Mouse (Mus musculus) heart, postnatal 14 days (tissue): ENCODE measurements around the gene Fbrs. TPM values are rescaled to one million over a fixed set of nuclear protein-coding genes. Genes with fewer than 3 reads are reported as not detected.
"Not testable (repeated sequence)": the region's sequence is repeated elsewhere in the genome, so short reads cannot be mapped to it uniquely, and the experiment has no call there.

Source experiments
- DNase-seq, 2 experiments: peaks; one replicate each; pipeline ENCODE4 v3.0.0; 2021 to 2022
- intact Hi-C: fragments of 180-260 bp; cut with DNase I; formaldehyde crosslinking; loops from one replicate; pipeline ENCODE4 v1.15.1; 2025
- long read RNA-seq, 2 experiments: library from polyadenylated mRNA; stranded (forward); transcript quantifications; one replicate each; pipeline ENCODE4 v2.0.0; 2021
- total RNA-seq, 2 experiments: library from RNA; stranded (reverse); gene quantifications; 2 replicates each; pipeline ENCODE4 v1.2.3; 2021

The Fbrs gene
- 10 to 100 TPM; 38.4 to 43.1 TPM for total RNA-seq
- long read RNA-seq, experiment 1, full-length matches to known transcripts = 2 of 11 reads
- long read RNA-seq, experiment 1, partial matches to known transcripts = 5 of 11 reads
- long read RNA-seq, experiment 1, other reads (novel, unspliced or antisense) = 4 of 11 reads
- long read RNA-seq, experiment 2, partial matches to known transcripts = 5 of 7 reads
- long read RNA-seq, experiment 2, other reads (novel, unspliced or antisense) = 1 of 7 reads

DNA sequence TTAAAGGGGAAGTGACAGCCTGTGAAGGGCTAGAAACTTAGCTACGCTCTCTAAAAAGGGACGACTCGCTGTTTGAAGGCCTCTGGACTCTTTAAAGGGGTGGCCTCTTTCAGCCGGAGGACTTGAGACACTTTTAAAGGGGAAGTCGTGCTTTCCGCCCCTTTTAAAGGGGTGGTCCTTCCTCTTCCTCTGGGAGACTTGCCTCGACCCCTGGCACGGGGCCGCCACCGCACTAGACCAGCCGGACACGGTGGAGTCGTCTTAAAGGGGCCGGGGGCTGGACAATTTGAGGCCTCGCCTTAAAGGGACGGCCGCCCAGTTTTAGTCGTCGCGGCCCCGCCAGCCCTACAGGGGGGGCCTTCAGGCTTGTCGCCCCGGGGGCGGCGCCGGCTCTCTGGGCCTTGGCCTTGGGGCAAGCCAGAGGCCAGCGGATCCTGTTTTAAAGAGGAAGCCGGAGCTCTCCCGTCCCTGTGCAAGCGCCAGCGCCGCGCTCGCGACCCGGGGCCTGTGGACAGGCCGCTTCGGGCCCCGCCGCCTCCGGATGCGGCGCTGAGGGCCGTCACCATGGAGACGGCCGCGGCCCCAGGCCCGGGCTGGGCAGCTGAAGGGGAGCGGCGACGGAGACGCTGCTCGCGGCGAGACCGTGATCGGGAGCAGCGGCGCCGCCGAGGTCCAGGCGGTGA, at the start of gene Fbrs:
Gene Fbrs (plus strand): TSS at position 565 of the 683 bp plus-strand sequence.
- peak; percentile 98 for DNase-seq
- intact Hi-C loops = loop anchor here (10.0 kb wide), 1 partner anchor 684 kb away; the partner anchor contains the start of genes Fam57b and Ppp4c

GRCm38 (mm10) chr7:127435206-127435605, 43.8 kb upstream of the Fbrs start:
- DNase-seq = no peak
- intact Hi-C loops = no loop called here

DNA sequence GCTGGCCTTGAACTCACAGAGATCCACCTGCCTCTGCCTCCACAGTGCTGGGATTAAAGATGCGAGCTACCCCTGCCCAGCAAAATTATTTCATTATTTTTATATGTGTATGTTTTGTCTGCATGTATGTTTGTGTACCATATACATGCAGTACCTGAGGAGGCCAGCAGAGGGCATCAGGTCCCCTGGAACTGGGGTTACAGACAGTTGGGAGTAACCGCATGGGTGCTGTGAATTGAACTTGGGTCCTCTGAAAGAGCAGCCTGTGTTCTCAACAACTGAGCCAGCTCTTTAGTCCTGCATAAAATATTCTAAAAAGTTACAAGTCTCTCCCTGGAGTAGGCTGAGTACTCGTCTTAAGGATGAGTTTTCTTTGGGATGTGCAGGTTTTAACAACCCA, 41.3 kb upstream of the Fbrs start:
- intact Hi-C loops = no loop called here

GRCm38 (mm10) chr7:127443976-127444375, 35.0 kb upstream of the Fbrs start:
- DNase-seq = no peak
- intact Hi-C loops = no loop called here

More for the DNA sequence above, 41.3 kb upstream of the Fbrs start:
- no peak for DNase-seq

DNA sequence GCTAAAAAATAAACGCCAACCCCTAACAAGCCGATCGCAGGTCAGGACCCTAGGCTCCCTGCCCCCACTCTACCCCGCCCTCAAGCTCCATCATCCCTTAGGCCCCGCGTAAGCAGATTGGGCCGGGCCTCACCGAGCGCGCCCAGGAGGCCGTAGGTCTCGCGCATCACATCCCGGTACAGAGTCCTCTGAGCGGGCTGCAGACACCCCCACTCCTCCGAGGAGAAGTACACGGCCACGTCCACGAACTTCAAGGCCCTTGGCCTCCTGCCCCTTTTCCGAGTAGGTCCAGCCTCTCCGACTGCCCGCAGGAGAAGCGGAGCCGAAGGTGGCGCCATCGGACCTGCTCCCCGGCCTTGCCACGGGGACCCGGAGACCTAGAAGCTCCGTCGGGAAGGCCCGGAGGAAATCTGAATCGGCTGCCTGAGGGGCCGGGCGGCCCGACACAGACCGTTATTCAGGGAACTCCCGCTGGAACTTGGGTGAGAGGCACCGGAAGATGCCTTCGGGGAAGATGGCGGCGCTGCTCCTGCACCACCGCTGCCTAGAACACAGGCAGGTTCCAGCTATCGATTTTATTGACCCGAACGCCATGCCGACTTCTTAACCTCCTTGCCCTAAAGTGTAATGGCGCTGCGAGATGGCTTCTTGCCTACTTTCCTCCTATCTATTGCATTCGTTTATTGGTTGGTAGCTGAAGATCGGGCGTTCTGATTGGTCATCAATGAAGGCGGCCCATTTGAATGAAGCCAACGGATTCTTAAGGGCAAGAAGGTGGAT, 30.3 kb upstream of the Fbrs start, which contains the start of gene Zfp689:
Gene Zfp689 (minus strand): TSS at position 638 of the 780 bp plus-strand sequence.
- intact Hi-C loops = no loop called here
- peak; percentile 86 to 93 for DNase-seq

- intact Hi-C loops = no loop called here
- no peak for DNase-seq
These were observed 29.0 kb upstream of the Fbrs start for GRCm38 (mm10) chr7:127449966-127450365.

DNA sequence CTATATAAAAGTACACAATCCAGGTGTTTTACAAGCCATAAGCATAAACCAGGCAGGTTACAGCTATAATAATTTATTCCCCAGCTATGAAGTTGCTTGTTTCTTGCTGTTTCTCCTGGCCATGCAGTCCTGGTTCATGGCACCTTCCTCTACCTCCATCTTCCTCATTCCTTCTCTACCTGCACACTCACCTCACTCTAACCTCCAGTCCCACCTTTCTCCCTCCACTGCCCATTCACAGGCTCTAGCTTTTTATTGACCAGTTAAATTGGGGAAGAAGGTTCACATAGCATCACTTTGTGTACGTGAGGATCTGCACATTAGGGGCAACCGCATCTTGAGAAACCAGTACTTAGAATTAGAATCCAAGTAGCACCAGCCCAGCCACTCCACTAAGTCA, 25.9 kb upstream of the Fbrs start:
- DNase-seq = no peak
- intact Hi-C loops = no loop called here

- DNase-seq = no peak
- intact Hi-C loops = no loop called here
These were observed 24.1 kb upstream of the Fbrs start for GRCm38 (mm10) chr7:127454905-127455304.

DNA sequence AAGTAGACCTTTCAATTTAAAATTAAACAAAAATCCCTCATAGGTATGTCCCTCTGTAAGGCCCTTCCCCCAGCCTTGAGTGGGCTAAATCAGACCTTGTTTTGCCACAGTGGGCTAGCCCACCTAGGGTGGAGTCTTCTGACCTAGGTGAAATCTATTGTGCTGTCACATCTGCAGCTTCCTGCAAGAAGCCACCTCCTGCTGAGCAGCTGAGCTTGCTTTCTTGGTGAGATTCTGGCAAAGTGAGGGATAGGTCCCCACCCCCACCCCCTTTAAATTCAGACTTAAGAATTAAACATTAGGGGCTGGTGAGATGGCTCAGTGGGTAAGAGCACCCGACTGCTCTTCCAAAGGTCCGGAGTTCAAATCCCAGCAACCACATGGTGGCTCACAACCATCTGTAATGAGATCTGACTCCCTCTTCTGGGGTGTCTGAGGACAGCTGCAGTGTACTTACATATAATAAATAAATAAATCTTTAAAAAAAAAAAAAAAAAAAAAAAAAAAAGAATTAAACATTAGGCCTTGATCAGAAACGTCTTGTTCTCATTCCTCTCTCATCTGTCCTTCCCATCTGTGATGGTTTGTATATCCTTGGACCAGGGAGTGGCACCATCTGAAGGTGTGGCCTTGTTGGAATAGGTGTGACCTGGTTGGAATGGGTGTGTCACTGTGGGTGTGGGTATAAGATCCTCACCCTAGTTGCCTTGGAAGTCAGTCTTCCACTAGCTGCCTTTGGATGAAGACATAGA, 20.5 kb upstream of the Fbrs start:
- intact Hi-C loops, DNase-seq: not testable (repeated sequence)

GRCm38 (mm10) chr7:127459311-127459710, 19.7 kb upstream of the Fbrs start, which contains the start of gene Prr14:
Gene Prr14 (plus strand): TSS chr7:127459611.
- intact Hi-C loops, DNase-seq: not testable (repeated sequence)

GRCm38 (mm10) chr7:127465191-127465590, 13.8 kb upstream of the Fbrs start:
- intact Hi-C loops = no loop called here

DNA sequence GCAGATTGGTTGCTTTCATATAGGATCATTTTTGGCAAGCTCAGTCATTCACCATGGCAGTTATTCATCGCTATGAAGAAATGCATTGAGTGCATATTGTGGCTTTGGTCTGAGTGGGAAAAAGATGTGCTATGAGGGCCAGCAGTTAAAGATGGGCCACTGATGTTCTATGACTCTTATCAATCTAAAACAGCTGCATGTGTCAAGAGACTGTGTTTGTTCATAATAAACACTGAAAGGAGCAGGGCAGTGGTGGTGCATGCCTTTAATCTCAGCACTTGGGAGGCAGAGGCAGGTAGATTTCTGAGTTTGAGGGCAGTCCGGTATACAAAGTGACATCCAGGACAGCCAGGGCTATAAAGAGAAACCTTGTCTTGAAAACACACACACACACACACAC, 13.3 kb upstream of the Fbrs start:
- DNase-seq, intact Hi-C loops: not testable (repeated sequence)

More at GRCm38 (mm10) chr7:127465191-127465590, 13.8 kb upstream of the Fbrs start:
- no peak for DNase-seq

DNA sequence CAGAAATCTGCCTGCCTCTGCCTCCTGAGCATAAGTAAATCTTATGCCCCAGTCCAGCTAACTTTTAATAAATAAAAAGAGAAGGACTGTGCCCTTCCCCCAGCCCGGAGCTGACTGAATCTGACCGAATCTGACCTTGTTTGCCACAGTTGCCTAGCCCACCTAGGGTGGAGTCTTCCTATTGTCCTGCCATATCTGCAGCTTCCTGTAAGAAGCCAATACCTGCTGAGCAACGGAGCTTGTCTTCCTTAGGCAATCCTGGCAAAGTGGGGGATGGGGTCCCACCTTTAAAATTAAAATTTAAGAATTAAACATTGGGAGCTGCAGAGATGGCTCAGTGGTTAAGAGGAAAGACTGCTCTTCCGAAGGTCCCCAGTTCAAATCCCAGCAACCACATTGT, 12.4 kb upstream of the Fbrs start:
- intact Hi-C loops = no loop called here
- no peak for DNase-seq

DNA sequence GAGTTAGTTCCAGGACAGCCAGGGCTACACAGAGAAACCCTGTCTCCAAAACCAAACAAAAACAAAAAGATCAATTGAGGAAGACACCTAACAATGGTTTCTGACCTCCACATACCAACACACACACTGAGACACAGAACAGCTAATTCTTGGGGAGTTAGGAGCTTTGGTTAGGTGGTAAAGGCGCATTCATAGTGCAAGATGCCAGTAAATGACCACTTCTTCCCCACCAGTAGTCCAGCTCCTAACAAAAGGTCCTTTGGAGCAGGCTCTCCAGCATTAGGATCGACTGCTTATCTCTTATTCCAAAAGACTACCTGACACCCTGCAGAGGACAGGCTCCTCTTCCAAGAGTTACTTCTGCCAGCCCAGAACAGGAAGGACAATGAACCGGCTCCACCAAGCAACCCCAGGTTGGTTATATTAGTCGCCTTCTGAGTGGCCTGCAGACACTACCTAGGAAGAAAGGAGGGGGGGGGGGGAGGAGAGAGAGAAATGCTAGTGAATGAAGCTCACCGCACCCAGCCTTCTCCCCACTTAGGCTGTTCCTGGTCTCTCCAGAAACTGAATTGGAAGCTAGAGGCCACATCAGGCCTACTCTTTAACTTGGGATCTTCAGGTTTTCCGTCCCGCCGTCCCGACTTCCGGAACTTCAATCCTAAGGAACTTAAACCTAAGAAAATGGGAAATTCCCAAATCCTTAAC, 8.8 kb upstream of the Fbrs start:
- intact Hi-C loops = loop anchor here (5.0 to 10.0 kb wide), 2 partner anchors 48 to 675 kb away; partner anchors contain the start of genes Fam57b, Ppp4c and Zfp688
- peak in 1 of 2 experiments; percentile 30 for DNase-seq

DNA sequence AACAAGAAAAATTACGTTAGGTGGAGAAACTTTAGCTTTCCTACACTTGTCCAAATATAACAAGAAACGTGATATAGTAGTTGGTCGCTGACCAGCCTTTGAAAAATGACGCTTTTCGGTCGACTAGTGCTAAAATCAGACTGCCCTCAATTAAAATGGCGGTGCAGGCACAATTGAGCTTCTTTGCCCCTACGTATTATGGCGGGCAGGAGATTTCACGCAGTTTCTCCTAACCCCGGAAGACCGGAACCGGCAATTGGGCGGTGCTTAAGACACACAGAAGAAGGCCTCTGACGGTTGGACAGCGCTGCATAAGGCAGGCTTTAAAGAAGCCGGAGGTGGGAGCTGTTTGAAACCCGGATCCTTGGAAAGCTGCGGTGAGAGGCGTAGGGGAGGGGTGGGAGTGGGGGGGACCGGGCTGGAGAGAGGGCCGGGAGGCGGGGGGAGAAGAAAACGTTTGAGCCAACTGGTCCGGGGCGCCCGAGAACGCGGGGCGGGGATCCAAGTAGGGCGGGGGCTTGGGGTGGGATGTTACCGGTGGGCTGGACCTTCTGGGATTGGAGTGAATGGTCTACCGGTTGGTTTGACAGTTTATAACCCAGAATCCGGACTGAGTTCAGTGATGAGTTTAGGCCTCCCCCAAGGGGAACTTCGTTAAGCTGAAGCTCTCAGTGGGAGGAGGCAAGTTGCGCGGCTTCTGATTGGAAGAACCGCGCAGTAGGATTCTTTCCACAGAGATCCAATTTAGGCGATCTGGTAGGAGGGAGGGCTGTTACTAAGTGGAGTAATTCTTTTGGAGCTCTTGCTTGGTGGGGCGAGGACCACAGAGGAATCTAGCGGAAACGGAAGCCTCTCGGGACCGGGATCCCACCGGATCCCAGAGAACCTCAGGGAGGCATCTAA, 8.0 kb upstream of the Fbrs start:
- intact Hi-C loops = loop anchor here (5.0 to 10.0 kb wide), 2 partner anchors 49 to 676 kb away; partner anchors contain the start of genes Fam57b, Ppp4c and Zfp688

GRCm38 (mm10) chr7:127471646-127472010, 7.4 kb upstream of the Fbrs start:
- peak in 1 of 2 experiments; percentile 64 for DNase-seq
- intact Hi-C loops = loop anchor here (5.0 to 10.0 kb wide), 2 partner anchors 49 to 677 kb away; partner anchors contain the start of genes Fam57b, Ppp4c and Zfp688

More for the DNA sequence above, 8.0 kb upstream of the Fbrs start:
- DNase-seq = peak; percentile 87 to 90

DNA sequence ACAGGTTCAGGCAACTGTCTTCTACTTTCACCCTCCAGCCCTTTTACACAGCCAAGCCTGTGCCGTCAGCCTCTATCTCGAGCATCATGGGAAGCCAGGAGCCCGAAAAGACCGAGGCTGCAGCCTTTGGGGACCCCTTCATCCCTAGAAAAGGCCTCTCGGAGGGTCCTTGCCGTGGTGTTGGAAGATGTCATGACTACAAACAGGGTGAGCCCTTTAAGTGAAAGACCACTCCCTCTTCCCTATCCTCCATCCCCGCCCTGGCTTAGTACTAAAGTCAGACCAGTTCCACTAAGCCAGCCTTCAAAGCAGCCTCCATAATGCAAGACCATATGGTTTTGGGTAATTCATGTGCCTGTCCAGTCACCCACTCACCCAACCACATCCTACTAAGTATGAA, 6.9 kb upstream of the Fbrs start:
- intact Hi-C loops = loop anchor here (5.0 to 10.0 kb wide), 2 partner anchors 50 to 677 kb away; partner anchors contain the start of genes Fam57b, Ppp4c and Zfp688
- DNase-seq = no peak

- intact Hi-C loops = loop anchor here (5.0 to 10.0 kb wide), 2 partner anchors 51 to 679 kb away; partner anchors contain the start of genes Fam57b, Ppp4c and Zfp688
- DNase-seq = no peak
These were observed 5.3 kb upstream of the Fbrs start for GRCm38 (mm10) chr7:127473705-127474104.
